Mouse (Mus musculus) lung, postnatal 14 days (tissue): ENCODE results near the gene Ripply3.

Experiments
- DNase-seq: peaks from one replicate; pipeline ENCODE4 v3.0.0; 2021

Gene Ripply3

DNA sequence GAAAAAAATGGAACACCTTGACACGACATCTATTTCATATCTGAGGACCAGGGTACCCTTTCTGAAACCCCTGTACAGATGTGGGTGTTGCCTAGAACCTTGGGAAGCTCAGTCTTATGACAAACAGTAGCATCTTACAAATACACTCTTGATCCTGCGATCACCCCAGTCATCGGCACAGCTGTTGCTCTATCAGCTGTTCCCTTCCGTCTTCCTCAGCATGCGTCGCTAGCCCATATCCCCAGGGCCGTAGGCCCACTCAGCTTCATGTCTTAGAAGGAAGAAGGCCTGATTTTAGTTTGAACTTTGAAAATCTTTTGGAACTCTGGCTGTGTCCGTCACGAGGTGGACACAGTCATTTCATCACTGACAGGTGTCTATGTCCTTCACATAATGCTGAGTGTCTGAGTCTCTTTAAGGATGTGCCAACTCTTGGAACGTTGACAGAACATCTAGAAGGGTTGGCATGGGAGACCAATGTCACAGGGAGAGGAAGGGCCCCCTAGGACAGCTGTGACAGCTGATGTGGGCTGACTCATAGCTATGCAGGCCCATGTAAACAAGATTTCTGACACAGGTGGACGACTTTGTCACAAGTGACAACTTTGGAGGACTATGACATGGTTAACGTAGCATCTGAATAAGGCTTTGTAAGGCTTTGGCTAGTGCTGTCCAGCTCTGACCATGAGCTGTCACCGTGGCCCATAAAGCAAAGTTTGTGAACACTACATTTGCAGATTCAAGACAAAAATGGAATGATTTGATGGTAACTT lies 32.5 kb downstream of the Ripply3 start:
- DNase-seq: no peak

DNA sequence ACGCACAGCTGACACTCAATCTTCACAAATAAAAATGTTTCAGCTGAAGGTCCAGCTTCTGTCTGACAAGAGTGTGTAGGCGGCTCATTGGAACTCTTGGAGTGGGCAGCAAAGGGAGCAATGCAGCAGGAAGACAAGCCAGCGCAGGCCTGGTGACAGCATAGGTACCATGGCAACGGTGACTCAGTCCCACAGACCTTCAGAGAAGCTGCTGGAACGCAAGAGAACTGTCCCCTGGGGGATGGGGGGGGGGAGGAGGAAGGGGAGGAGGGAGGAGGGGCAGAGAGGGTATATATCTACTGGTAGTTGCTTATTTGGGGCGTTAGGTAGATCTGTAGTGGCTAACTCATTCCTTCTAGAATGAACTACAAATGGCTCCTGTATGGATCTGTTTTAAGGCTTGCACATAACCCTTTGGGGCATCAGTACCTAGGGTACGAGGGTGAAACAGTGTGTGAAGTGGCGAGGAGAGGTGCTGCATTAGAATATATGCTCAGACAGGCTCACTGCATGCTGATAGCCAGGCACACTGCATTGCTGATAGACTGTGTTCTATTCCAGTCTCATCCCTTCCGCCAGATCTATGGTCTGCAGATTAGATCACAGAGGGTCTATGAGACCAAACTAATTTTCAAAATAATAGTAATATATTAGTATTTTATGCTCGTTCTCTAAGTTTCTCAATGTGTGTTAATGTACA lies 34.1 kb downstream of the Ripply3 start:
- DNase-seq: peak; percentile 29

DNA sequence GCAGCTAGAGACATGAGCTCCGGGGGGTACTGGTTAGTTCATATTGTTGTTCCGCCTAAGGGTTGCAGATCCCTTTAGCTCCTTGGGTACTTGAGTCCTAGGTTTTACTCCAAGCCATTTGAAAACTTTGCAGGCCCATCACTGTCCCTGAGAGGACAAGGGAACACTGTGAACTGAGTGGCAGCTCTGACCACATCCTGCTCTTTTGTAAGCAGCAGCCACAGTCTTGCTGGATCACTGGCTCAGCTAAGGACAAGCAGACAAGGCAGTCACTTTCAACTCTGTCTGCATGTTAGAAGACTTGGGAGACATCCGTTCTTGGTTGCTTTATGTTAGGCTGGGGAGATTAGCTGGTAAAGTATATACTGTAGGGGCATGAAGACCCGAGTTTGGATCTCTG lies 35.6 kb downstream of the Ripply3 start:
- no peak for DNase-seq

DNA sequence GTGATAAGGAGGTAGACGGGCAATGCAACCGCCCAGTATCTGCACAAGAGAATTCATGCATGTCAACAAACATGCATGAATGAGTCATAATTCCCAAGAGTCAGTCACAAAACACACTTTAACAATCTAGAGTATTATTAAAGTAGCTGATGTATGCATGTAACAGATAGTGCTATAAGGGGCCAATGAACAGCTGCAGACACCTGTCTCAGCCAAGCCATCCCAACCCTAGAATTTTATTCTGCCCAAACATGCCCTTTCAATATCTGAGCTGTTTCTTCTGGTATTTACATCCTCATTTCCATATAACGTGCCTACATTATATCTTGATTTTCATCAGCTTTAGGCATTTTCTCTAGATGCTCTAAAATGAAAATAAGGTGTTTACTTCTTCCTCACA lies 37.2 kb downstream of the Ripply3 start:
- no peak for DNase-seq

DNA sequence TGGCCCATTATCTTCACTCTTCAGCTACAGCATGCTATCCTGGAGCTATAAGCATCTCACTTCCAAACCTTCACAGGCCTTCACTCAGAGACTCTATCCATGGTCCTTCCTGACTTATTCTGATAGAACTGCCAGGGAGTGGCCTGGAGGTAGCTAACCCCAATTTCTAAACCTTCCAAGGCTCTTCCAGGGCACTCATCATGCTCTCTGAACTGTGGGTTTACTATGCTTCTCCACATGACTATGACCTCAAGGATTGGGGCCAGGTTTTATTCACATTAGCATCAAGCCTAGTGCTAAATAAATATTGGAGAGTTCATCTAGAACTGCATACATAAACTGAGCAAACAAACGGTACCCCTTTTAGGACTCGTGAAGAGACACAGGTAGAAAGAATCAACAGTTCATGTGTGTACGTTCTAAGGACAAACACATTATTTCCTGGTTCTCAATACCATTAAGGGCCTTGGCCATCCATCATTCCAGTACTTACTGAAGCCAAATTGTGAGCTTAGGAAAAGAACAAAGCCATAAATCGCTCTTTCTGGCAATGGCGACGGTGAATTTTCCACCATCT lies 41.5 kb downstream of the Ripply3 start:
- no peak for DNase-seq

DNA sequence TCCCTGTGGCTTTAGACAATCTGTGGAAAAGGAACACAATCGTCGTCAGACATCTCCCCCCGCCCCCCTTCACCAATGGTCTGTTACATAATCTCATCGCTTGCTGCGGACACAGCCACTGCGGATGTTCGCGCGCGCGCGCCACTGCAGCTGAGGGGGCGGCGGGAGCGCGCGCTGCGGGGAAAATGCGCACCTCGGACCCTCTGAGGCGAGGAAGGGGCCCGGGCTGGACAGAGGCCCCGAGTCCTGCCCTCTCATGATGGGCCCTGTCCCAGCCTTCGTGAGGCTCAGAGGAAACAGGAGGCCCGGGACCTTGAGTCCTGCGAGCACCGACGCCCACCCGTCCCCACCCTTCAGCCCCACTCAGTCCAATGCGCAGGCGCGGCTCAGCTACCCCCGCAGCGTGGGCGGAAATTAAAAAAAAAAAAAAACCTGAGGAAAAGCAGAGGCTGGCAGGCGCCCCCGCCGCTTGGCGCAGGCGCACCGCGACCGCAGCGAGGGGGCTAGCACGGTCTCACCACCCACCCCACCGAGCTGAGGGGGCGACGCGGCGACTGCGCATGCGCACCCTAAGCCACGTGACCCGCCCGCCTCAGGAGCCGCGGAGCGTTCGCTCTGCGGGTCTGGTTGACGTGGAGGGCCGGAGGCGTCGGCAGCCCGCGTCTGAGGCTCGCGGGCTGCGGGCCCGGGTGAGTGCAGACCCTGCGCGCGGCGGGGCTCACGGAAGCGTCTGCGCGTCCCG lies 42.1 kb downstream of the Ripply3 start, which contains the start of gene Ttc3:
Gene Ttc3 (plus strand): TSS at position 446 of the 742 bp plus-strand sequence.
- peak; percentile 94 for DNase-seq

DNA sequence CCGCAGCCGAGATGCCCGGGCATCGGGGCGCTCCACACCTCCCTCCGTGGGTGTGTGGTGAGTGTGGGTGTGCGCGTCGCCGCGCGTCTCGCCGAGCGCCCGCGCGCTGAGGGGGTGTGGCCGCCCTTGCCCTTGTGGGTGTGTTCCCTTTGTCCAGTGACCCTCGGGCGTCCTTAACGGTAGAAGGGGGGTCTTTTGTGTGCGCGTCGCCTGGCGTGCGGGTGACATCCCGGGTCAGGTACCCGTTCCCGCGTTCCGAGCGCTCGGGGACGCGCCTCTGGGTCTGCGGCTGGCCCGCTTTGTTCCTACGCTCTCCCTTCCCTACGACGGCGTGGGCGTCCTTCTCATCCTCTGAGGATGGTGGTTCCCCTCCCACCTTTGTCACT lies 42.7 kb downstream of the Ripply3 start:
- DNase-seq: peak; percentile 72

DNA sequence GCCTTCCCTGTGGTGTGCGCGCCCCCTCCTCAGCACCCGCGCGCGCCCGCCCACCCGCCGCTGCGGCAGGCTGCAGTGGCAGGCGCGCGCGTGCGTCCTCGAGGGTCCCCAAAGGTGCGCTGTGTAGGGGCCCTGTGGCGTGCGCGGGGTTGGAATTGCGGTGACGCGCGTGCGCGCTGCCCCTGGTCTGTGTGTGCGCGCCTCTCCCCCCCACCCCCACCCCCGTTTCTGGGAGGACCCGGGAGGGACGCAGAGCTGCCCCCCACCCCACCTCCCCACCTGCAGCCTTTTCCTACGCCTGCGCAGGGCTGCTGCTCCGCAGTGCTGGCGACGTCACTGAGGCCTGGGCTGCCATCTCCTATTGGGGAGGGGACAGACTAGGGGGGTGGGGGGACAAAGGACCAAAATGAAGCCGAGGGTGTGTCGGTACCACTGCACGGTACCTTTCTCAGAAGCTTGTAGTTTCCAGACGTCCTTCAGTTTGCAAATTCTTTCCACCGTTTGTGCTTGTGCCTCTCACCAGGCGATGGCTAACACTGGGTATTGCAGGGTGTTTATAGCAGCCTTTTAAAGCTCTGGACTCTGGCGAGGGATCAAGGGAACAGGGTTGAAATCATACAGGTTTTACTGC lies 43.2 kb downstream of the Ripply3 start, which contains the start of gene Pigp:
Gene Pigp (minus strand): TSS at position 542 of the 631 bp plus-strand sequence.
- peak; percentile 41 for DNase-seq

DNA sequence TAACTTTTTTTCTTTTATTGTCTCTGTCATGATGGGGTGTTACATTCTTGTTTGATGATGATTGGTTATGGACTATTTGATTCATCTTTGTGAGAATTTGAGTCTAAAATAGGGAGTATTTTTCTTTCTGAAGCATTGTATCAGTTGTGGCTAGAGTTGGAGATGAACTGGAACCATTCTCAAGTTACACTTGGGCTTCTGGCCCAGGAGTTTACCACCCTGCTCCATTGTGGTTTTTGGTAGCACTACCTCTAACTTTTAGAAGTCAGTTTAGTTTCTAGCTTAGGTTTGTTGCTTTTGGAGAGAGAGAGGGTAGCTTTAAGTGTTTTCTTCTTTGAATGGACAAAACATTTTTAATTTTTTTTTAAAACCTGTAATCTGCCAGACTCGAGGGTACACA lies 51.2 kb downstream of the Ripply3 start:
- DNase-seq: no peak

DNA sequence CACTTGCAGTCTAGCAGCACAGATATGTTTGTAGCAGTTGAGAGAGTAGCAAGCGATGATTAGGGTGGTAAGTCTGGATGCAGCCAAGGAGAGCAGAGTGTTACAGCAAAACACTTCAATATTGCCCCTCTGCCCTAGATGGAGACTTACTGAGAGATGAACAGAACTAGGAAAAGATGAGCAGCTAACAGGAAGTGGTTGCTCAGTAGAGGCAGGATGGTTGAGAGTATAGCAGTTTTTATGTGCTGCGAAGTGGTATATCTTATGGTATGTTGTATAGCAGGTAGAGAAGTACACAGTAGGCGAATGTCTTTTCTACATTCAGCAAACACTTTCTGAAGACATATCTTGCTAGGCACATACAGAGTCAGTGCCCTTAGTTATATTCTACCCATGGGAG lies 55.1 kb downstream of the Ripply3 start:
- no peak for DNase-seq
